ENCODE assay signal across 10 mouse cellular contexts in the genomic region with DNA sequence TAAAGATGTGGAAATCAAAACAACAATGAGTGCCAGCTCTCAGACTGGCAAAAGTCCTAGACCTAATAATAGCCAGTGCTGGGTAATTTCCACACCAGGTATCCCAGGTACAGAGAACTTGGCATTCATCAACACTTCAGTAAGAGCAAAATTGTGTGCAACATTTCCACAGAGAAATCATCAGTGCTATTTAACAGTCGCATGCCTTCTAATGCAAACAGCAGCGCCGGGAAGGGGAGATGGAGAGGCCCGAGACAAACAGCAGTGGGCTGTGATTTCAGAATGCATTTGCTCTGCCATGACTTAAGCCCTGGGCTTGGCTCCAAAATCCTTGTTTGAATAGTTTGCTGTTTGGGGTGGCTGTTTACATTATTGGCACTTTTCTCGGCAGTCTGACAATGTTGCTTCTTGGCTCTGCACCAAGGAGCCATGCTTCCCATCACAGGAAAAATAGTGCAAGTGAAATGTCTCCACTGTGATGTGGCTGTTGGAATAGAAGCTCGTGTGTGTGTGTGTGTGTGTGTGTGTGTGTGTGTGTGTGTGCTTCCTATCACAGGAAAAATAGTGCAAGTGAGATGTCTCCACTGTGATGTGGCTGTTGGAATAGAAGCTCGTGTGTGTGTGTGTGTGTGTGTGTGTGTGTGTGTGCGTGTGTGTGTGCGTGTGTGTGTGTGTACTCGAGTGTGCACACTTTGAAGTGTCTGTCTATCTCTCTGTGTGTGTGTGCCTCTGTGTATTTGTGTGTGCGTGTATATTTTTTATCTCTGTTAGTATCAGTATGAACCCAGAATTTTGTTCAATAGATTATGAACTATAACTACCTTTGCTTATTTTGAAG.
DNase-seq lines count a peak whose midpoint lies in the region; ATAC-seq lines count a peak whose summit lies in the region.
"Had no signal": no experiment of that assay in that cellular context is flagged by ENCODE, and none has a peak within 500 bp of the region (broad histone marks: within the 10 kb centered on the region; RNA-seq: fewer than 3 reads in every experiment).

No protein-coding gene starts in this region.

- H3K9ac ChIP-seq in hindbrain, embryonic 12.5 days: no peak overlapping the region

- H3K9me3 ChIP-seq in hindbrain, embryonic 12.5 days (replicated peaks): no peaks in the 10 kb centered on the region
- H3K9me3 ChIP-seq in hindbrain, embryonic 10.5 days: no peaks in the 10 kb centered on the region
- H3K9me3 ChIP-seq: G1E; megakaryocyte, embryonic 14.5 days had no signal

- no peaks in the 10 kb centered on the region for H3K36me3 ChIP-seq in hindbrain, embryonic 12.5 days
- H3K36me3 ChIP-seq in hindbrain, embryonic 10.5 days: no peaks in the 10 kb centered on the region
- H3K36me3 ChIP-seq: G1E had no signal

- 72% methylated on average over 11 of the region's 11 CpGs for WGBS in hindbrain, embryonic 12.5 days
- WGBS in hindbrain, embryonic 10.5 days: 84% methylated on average over 11 of the region's 11 CpGs

- no peak for DNase-seq in hindbrain, embryonic 10.5 days (ENCODE audit: low spot score)
- peak; percentile 49 for DNase-seq in cerebellum, adult 11 months
- peak; percentile 32 to 54 for DNase-seq in frontal cortex, postnatal 36 days (ENCODE audit: low spot score in 2 of 2)
- DNase-seq in left cerebral cortex, adult 18-20 months (ENCODE audit: low spot score in 2 of 2): peak; percentile 31 to 39
- DNase-seq in ovary, postnatal 36 days (ENCODE audit: low spot score): peak; percentile 23
- no peak for DNase-seq in T-cell, adult 2 months (ENCODE audit: low spot score)
- DNase-seq in yolk sac, embryonic 10.5 days (ENCODE audit: low spot score): no peak

- no peak overlapping the region for H3K27ac ChIP-seq in hindbrain, embryonic 12.5 days
- no peak overlapping the region for H3K27ac ChIP-seq in hindbrain, embryonic 10.5 days

- no peaks in the 10 kb centered on the region for H3K27me3 ChIP-seq in hindbrain, embryonic 12.5 days
- H3K27me3 ChIP-seq in hindbrain, embryonic 10.5 days (ENCODE audit: insufficient read depth, poor library complexity, severe bottlenecking): no peaks in the 10 kb centered on the region
- H3K27me3 ChIP-seq: megakaryocyte, embryonic 14.5 days had no signal

- H3K4me2 ChIP-seq in hindbrain, embryonic 12.5 days (replicated peaks): no peak overlapping the region

- no peaks in the 10 kb centered on the region for H3K4me1 ChIP-seq in hindbrain, embryonic 12.5 days
- H3K4me1 ChIP-seq in hindbrain, embryonic 10.5 days (replicated peaks): no peaks in the 10 kb centered on the region
- H3K4me1 ChIP-seq: megakaryocyte, embryonic 14.5 days had no signal

- peak; percentile 26; the same call in 1 of the 2 replicates for ATAC-seq in hindbrain, embryonic 12.5 days (ENCODE audit: low FRiP score)

- no peak overlapping the region for H3K4me3 ChIP-seq in hindbrain, embryonic 12.5 days
- H3K4me3 ChIP-seq in hindbrain, embryonic 10.5 days: no peak overlapping the region
- H3K4me3 ChIP-seq: megakaryocyte, embryonic 14.5 days had no signal

Comparison
In these comparisons a context has a peak if more than half of its experiments do, and no peak if none do; other contexts are left out.
1. DNase-seq: peak in cerebellum, adult 11 months (single experiment), frontal cortex, postnatal 36 days (2 of 2), left cerebral cortex, adult 18-20 months (2 of 2) and ovary, postnatal 36 days (single experiment); none in hindbrain, embryonic 10.5 days (single experiment), T-cell, adult 2 months (single experiment) and yolk sac, embryonic 10.5 days (single experiment).